Mouse (Mus musculus): Measurements from ENCODE around the gene Gm525.
A peak's percentile ranks its signal among the peaks of the same experiment; 100 is the strongest.

Gene Gm525

GRCm38 (mm10) chr11:89098930-89099329 is 25.3 kb downstream of the Gm525 start:
- DNase-seq, result no peak

- DNase-seq, result peak; percentile 78
These were observed 26.8 kb downstream of the Gm525 start for GRCm38 (mm10) chr11:89100403-89100802.

GRCm38 (mm10) chr11:89100826-89101321 is 27.2 kb downstream of the Gm525 start:
- DNase-seq, result peak; percentile 32

- DNase-seq, result no peak
These were observed 29.5 kb downstream of the Gm525 start for GRCm38 (mm10) chr11:89103166-89103565.

- no peak for DNase-seq
These were observed 31.6 kb downstream of the Gm525 start for GRCm38 (mm10) chr11:89105211-89105610.

- DNase-seq, result no peak
These were observed 32.2 kb downstream of the Gm525 start for GRCm38 (mm10) chr11:89105823-89106222.

- DNase-seq, result no peak
These were observed 33.7 kb downstream of the Gm525 start for GRCm38 (mm10) chr11:89107180-89107807.

GRCm38 (mm10) chr11:89124411-89124810 is 50.8 kb downstream of the Gm525 start:
- DNase-seq, result no peak

- no peak for DNase-seq
These were observed 57.2 kb downstream of the Gm525 start for GRCm38 (mm10) chr11:89130856-89131255.

GRCm38 (mm10) chr11:89132406-89132805 is 58.8 kb downstream of the Gm525 start:
- DNase-seq, result no peak

GRCm38 (mm10) chr11:89134211-89134610 is 60.6 kb downstream of the Gm525 start:
- DNase-seq, result no peak

GRCm38 (mm10) chr11:89137915-89138314 is 64.3 kb downstream of the Gm525 start:
- DNase-seq, result no peak

Measured in right cerebral cortex, postnatal 14 days (tissue).